Mouse (Mus musculus) embryo, embryonic 10.5 days (tissue): ENCODE measurements at regions not wholly inside any gene's neighbourhood (a gene's known extent, or its start where the extent isn't known, plus 50 kb on each side); places are given as distances from the start of the nearest gene placed in this dataset.
"Not testable (repeated sequence)": the region's sequence is repeated elsewhere in the genome, so short reads cannot be mapped to it uniquely, and the experiment has no call there.

Source experiments
- DNase-seq: peaks from one replicate; pipeline ENCODE4 v3.0.0-alpha.2; 2015; ENCODE audit warnings: low spot score

- DNase-seq, result no peak
Observed at GRCm38 (mm10) chr11:8773862-8774261, 109.5 kb upstream of the Tns3 start.

- no peak for DNase-seq
Observed at GRCm38 (mm10) chr11:8773260-8773659, 108.9 kb upstream of the Tns3 start.

DNA sequence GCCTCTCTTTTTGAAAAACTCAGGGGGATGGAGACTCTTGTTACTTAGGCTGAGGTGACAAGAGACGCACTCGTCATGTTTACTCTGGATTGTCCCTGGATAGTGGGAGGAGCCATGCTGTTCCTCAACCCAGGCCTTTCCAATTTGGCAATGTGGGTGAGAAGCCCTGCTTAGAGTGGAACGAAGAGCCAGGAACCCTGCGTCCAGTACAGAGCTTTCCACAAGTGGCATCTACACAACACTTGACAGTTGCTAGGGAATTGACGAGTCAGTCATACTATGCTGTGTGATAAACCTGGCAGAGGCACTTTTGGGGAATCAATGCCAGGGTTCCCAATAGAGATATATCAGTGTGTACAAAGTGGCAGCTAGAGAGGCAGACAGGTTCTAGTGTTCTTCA is 108.2 kb upstream of the Tns3 start:
- DNase-seq, result no peak

DNA sequence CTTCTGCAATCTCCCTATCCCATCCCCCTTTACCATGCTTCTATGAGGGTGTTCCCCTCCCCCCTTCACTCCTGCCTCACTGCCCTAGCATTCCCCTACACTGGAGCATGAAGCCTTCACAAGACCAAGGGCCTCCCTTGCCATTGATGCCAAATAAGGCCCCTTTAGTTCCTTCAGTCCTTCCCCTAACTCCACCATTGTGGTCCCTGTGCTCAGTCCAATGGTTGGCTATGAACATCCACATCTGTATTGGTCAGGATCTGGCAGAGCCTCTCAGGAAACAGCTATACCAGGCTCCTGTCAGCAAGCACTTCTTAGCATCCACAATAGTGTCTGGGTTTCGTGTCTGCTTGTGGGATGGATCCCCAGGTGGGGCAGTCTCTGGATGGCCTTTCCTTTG is 104.4 kb upstream of the Tns3 start:
- DNase-seq, result not testable (repeated sequence)

DNA sequence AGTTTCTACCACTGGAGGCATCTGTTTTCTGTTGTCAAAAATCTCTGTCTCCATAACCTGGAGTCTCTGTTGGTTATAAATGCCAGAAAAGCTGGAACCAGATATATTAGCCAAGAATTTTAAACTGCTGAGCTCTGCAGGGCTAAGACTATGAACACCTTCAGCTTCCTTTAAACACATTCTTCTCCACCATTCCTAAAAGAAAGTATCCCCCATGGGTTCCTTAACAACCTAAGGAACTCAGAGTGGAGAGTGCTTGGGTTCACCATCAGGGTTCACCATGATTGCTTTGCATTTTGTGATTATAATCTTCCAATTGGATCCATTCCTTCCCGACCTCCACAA is 101.2 kb upstream of the Tns3 start:
- DNase-seq, result no peak

GRCm38 (mm10) chr11:8764861-8765540 is 100.7 kb upstream of the Tns3 start:
- no peak for DNase-seq

GRCm38 (mm10) chr11:8763448-8763847 is 99.1 kb upstream of the Tns3 start:
- DNase-seq, result peak; percentile 28

GRCm38 (mm10) chr11:8762133-8762532 is 97.8 kb upstream of the Tns3 start:
- no peak for DNase-seq

- DNase-seq, result peak; percentile 70
Observed at GRCm38 (mm10) chr11:8761626-8762025, 97.3 kb upstream of the Tns3 start.

GRCm38 (mm10) chr11:8759858-8760257 is 95.5 kb upstream of the Tns3 start:
- DNase-seq, result no peak

DNA sequence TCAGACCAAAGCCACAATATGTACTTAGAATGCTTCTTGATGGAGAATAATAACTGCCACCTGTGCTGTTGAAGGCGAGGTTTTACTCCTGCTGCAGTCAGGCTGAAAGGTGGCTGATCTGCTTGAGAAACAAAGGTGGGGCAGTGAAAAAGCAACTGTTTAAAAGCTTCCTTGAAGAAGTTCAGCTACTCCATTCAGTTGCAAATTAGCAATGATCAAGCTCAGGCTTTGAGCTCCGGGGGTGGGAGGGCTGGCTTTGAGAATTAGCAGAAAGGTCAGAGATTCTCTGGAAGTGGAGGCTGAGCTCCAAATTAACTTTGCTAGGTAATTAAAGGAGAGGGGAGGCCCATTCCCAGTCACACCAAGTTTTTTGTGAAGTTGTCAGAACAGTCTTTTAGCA is 90.2 kb upstream of the Tns3 start:
- DNase-seq, result not testable (repeated sequence)

DNA sequence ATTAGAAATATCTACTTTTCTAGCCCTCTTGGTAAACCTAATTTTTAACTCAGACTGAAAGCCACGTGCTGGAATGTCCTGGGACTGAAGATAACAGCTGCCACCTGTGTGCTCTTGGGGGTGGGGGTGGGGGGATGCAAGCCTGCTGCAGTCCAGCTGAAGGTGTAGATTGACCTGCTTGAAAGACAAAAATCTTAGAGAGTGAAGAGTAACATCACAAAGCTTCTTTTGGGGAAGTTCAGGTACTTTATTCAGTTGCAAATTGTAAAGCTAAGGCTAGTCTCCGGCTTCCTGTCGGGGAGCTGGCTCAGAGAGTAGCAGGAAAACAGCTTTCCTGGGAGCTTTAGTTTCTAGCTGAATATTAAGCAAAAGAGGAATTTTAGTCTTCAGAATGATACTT is 71.4 kb upstream of the Tns3 start:
- DNase-seq, result not testable (repeated sequence)

DNA sequence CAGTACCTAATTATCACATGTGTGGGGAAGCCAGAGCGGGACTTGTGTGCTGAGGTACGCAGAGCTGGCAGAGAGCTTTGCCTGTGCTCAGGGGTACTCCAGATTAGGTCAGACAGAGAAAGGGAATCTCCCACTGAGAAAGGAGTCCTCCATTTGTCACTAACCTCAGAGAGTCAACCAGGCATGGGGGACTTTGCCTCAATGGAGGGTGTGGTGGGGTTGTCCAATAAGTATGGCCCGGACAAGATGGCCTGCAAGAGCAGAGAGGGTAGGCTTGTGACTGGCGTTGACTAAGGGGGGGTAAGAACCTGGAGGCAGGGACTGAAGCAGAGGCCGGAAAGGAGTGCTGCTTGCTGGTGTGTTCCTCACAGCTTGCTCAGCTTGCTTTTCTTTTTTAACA is 62.7 kb upstream of the Tns3 start:
- DNase-seq, result no peak

- DNase-seq, result no peak
Observed at GRCm38 (mm10) chr11:8725505-8725904, 61.2 kb upstream of the Tns3 start.

GRCm38 (mm10) chr11:8723102-8723640 is 58.8 kb upstream of the Tns3 start:
- peak; percentile 47 for DNase-seq

- no peak for DNase-seq
Observed at GRCm38 (mm10) chr11:8719211-8719966, 55.1 kb upstream of the Tns3 start.

DNA sequence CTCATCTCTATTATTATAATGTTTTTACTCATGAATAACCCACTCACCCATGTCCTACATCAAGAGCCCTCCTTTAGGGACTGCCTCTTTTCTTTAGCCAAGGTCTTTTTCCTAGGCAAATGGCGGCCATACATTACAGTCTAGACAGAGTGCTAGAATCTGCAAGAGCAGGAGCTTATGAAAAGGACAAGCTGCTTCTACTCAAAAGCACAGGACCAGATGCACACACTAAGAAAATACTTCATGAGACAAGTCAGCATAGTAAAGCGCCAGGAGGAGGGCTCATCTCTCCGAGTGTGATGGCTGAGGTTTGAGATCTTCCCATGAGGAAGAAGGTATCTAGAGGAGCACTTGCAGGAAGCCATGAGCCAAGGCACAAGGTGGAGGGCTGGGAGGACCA is 53.4 kb upstream of the Tns3 start:
- no peak for DNase-seq

DNA sequence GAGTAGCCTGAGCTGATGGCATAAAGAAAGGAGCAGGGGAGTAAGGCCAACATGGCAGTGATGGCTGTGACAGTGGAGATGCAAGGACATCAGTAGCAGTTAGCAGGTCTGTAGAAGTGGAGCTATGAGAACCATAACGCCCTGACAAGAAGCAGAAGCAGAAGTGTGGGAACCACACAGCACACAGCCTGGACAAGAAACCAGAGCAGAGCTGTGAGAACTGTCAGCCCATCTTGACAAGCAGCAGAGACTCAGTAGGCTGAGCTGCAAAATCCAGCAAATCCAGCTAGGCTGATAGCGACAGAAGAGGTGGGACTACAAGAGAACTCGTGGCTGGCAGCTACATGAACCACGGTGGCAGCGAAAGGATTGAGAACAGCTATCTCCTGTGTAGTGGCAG is 52.5 kb upstream of the Tns3 start:
- DNase-seq, result no peak

DNA sequence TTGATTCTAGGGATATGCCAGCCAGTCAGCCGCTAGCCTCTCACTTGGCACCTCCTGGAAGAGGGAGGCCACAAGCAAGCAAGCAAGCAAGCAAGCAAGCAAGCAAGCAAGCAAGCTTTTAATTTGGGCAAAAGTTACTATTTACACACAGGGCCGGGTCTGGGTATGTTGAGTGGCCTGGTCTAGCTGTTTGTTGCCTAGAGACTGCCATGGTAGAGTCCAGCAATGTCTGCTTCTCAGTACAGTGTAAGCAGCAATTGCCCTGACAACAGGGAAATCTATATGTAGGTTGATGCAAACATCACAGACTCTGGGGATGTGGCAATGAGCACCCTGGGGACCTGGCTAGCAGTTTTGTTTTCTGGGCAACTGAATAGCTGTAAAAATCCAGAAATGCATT is 51.4 kb upstream of the Tns3 start:
- no peak for DNase-seq
